Mouse (Mus musculus): Measurements from ENCODE around the gene Nos1. TPM values are rescaled to one million over a fixed set of nuclear protein-coding genes. Genes with fewer than 3 reads are reported as not detected.

Gene Nos1
- polyA plus RNA-seq, 1 experiment from 2014 or later: 7.8 TPM

GRCm38 (mm10) chr5:117844611-117845010 lies 63.8 kb downstream of the Nos1 start:
- WGBS: 20% methylated on average over 1 of the region's 1 CpGs
- peaks cover 25% of the 10 kb centered on the region for H3K4me1 ChIP-seq (replicated peaks; ENCODE audit: control insufficient read depth, insufficient read depth, low read length)
- no peaks in the 10 kb centered on the region for H3K9me3 ChIP-seq (ENCODE audit: control insufficient read depth, low read length)
- H3K4me3 ChIP-seq (replicated peaks; ENCODE audit: low read length): no peak overlapping the region
- H3K36me3 ChIP-seq (ENCODE audit: control insufficient read depth, insufficient read depth): no peaks in the 10 kb centered on the region
- no peak for ATAC-seq
- peaks cover 8% of the 10 kb centered on the region; the same call in 1 of the 2 replicates for H3K27me3 ChIP-seq (replicated peaks; ENCODE audit: control insufficient read depth, insufficient read depth, low read length)
- H3K27ac ChIP-seq (ENCODE audit: low read length): no peak overlapping the region
- no peak overlapping the region for H3K9ac ChIP-seq (replicated peaks; ENCODE audit: low read depth, low read length)
- H3K4me2 ChIP-seq (ENCODE audit: low read length): no peak overlapping the region

GRCm38 (mm10) chr5:117850474-117850873 lies 69.6 kb downstream of the Nos1 start:
- Histone ChIP-seq H3K27me3 (replicated peaks; ENCODE audit: control insufficient read depth, insufficient read depth, low read length) (no peaks in the 10 kb centered on the region), H3K4me1 (replicated peaks; ENCODE audit: control insufficient read depth, insufficient read depth, low read length) (no peaks in the 10 kb centered on the region), H3K4me2 (ENCODE audit: low read length) (no peak overlapping the region), H3K9ac (replicated peaks; ENCODE audit: low read depth, low read length) (no peak overlapping the region), H3K27ac (ENCODE audit: low read length) (no peak overlapping the region), H3K36me3 (ENCODE audit: control insufficient read depth, insufficient read depth) (no peaks in the 10 kb centered on the region), H3K9me3 (ENCODE audit: control insufficient read depth, low read length) (no peaks in the 10 kb centered on the region), H3K4me3 (replicated peaks; ENCODE audit: low read length) (no peak overlapping the region)
- ATAC-seq: no peak
- 81% methylated on average over 12 of the region's 12 CpGs for WGBS

DNA sequence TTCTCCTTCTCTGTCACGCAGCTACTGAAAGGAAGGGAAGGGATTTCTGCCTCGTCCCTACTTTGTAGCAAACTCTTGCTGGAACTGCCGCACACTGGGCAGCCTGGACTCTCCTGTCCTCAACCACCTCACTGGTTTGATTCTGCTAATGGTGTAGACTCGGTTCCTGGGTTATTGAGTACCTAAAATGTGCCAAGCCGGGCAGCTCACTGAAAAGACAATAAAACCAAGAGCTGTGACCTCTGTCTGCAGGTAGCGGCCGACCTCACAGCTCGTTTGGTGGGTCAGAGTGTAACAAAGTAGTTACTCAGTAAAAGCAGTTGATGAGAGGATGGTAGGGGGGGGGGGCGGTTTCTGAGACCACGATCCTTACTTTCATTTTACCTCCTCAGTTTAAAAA lies 72.9 kb downstream of the Nos1 start:
- H3K27me3 ChIP-seq (replicated peaks; ENCODE audit: control insufficient read depth, insufficient read depth, low read length): no peaks in the 10 kb centered on the region
- 68% methylated on average over 10 of the region's 10 CpGs for WGBS
- no peak overlapping the region for H3K9ac ChIP-seq (replicated peaks; ENCODE audit: low read depth, low read length)
- no peaks in the 10 kb centered on the region for H3K9me3 ChIP-seq (ENCODE audit: control insufficient read depth, low read length)
- no peak for ATAC-seq
- H3K4me3 ChIP-seq (replicated peaks; ENCODE audit: low read length): no peak overlapping the region
- H3K27ac ChIP-seq (ENCODE audit: low read length): no peak overlapping the region
- H3K36me3 ChIP-seq (ENCODE audit: control insufficient read depth, insufficient read depth): no peaks in the 10 kb centered on the region
- H3K4me1 ChIP-seq (replicated peaks; ENCODE audit: control insufficient read depth, insufficient read depth, low read length): no peaks in the 10 kb centered on the region
- no peak overlapping the region for H3K4me2 ChIP-seq (ENCODE audit: low read length)

- 10% methylated on average over 12 of the region's 13 CpGs for WGBS
- Histone ChIP-seq H3K27ac (ENCODE audit: low read length) (0 out of 2 replicates have a peak overlapping the region, but pooled peaks have one; percentile 2), H3K9ac (replicated peaks; ENCODE audit: low read depth, low read length) (no peak overlapping the region; the same call in 1 of the 2 replicates)
Measured at GRCm38 (mm10) chr5:117864588-117865300, 83.9 kb downstream of the Nos1 start.

GRCm38 (mm10) chr5:117865876-117866275 lies 85.0 kb downstream of the Nos1 start:
- peaks cover 10% of the 10 kb centered on the region for H3K4me1 ChIP-seq (replicated peaks; ENCODE audit: control insufficient read depth, insufficient read depth, low read length)
- 69% methylated on average over 16 of the region's 16 CpGs for WGBS
- no peaks in the 10 kb centered on the region for H3K36me3 ChIP-seq (ENCODE audit: control insufficient read depth, insufficient read depth)
- H3K9me3 ChIP-seq (ENCODE audit: control insufficient read depth, low read length): no peaks in the 10 kb centered on the region
- no peak overlapping the region for H3K4me3 ChIP-seq (replicated peaks; ENCODE audit: low read length)
- H3K27ac ChIP-seq (ENCODE audit: low read length): no peak overlapping the region
- H3K27me3 ChIP-seq (replicated peaks; ENCODE audit: control insufficient read depth, insufficient read depth, low read length): no peaks in the 10 kb centered on the region
- no peak overlapping the region for H3K9ac ChIP-seq (replicated peaks; ENCODE audit: low read depth, low read length)
- no peak overlapping the region for H3K4me2 ChIP-seq (ENCODE audit: low read length)
- no peak for ATAC-seq

More at GRCm38 (mm10) chr5:117864588-117865300, 83.9 kb downstream of the Nos1 start:
- Histone ChIP-seq H3K4me1 (replicated peaks; ENCODE audit: control insufficient read depth, insufficient read depth, low read length) (peaks cover 10% of the 10 kb centered on the region), H3K4me3 (replicated peaks; ENCODE audit: low read length) (no peak overlapping the region), H3K4me2 (ENCODE audit: low read length) (no peak overlapping the region), H3K9me3 (ENCODE audit: control insufficient read depth, low read length) (no peaks in the 10 kb centered on the region), H3K27me3 (replicated peaks; ENCODE audit: control insufficient read depth, insufficient read depth, low read length) (no peaks in the 10 kb centered on the region), H3K36me3 (ENCODE audit: control insufficient read depth, insufficient read depth) (no peaks in the 10 kb centered on the region)
- peak; percentile 89 for ATAC-seq

DNA sequence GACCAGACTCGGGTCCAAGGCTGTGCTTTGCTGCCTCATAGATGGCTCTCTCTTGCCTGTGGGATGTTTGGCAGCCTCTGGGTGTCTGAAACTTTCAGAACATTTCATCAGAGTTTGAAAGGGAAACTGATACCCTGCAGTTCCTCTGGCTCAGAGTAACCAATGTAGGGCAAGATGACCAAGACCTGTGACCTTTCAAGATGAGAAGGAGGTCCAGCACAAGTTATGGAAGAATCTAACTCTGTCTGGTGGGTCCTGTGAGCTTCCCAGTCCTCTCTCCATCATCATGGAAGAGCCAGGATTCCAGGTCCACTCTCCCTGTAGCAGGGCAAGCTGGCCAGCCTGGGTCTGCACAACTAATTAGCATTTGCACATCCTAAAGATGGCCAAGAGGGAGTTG lies 90.8 kb downstream of the Nos1 start:
- H3K9ac ChIP-seq (replicated peaks; ENCODE audit: low read depth, low read length): no peak overlapping the region
- no peaks in the 10 kb centered on the region for H3K27me3 ChIP-seq (replicated peaks; ENCODE audit: control insufficient read depth, insufficient read depth, low read length)
- no peak overlapping the region for H3K4me2 ChIP-seq (ENCODE audit: low read length)
- H3K4me3 ChIP-seq (replicated peaks; ENCODE audit: low read length): no peak overlapping the region
- no peak overlapping the region for H3K27ac ChIP-seq (ENCODE audit: low read length)
- WGBS: 65% methylated on average over 1 of the region's 1 CpGs
- no peaks in the 10 kb centered on the region for H3K9me3 ChIP-seq (ENCODE audit: control insufficient read depth, low read length)
- H3K4me1 ChIP-seq (replicated peaks; ENCODE audit: control insufficient read depth, insufficient read depth, low read length): peaks cover 5% of the 10 kb centered on the region
- no peak for ATAC-seq
- no peaks in the 10 kb centered on the region for H3K36me3 ChIP-seq (ENCODE audit: control insufficient read depth, insufficient read depth)

- ATAC-seq: 0 out of 2 replicates have a peak, but pooled peaks have one; percentile 33
Measured at GRCm38 (mm10) chr5:117873807-117874206, 93.0 kb downstream of the Nos1 start.

DNA sequence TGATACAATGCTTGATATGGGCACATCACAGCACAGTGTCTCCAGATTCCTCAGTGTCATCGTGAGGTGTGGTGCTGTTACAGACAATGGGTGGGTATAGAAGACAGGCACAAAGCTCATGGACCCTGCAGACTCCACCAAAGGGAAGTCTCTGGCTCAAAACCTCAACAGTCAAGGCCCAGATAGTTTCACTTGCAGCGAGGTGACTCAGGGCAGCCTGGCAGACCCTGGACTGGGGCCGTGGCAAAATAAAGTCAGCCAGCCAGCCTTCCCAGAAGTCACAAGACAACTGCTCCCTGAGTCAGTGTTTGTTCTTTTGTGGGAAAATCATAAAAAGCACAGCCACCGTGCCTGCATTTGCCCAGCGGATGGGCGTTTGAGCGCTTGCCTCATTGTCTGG lies 93.4 kb downstream of the Nos1 start:
- no peak for ATAC-seq
- Histone ChIP-seq H3K4me2 (ENCODE audit: low read length) (no peak overlapping the region), H3K9me3 (ENCODE audit: control insufficient read depth, low read length) (no peaks in the 10 kb centered on the region), H3K27me3 (replicated peaks; ENCODE audit: control insufficient read depth, insufficient read depth, low read length) (no peaks in the 10 kb centered on the region), H3K4me3 (replicated peaks; ENCODE audit: low read length) (no peak overlapping the region), H3K27ac (ENCODE audit: low read length) (no peak overlapping the region), H3K36me3 (ENCODE audit: control insufficient read depth, insufficient read depth) (no peaks in the 10 kb centered on the region), H3K4me1 (replicated peaks; ENCODE audit: control insufficient read depth, insufficient read depth, low read length) (peaks cover 5% of the 10 kb centered on the region), H3K9ac (replicated peaks; ENCODE audit: low read depth, low read length) (no peak overlapping the region)
- WGBS: 68% methylated on average over 7 of the region's 7 CpGs

More at GRCm38 (mm10) chr5:117873807-117874206, 93.0 kb downstream of the Nos1 start:
- H3K27me3 ChIP-seq (replicated peaks; ENCODE audit: control insufficient read depth, insufficient read depth, low read length): no peaks in the 10 kb centered on the region
- H3K36me3 ChIP-seq (ENCODE audit: control insufficient read depth, insufficient read depth): no peaks in the 10 kb centered on the region
- no peak overlapping the region for H3K4me3 ChIP-seq (replicated peaks; ENCODE audit: low read length)
- no peak overlapping the region for H3K27ac ChIP-seq (ENCODE audit: low read length)
- peaks cover 5% of the 10 kb centered on the region for H3K4me1 ChIP-seq (replicated peaks; ENCODE audit: control insufficient read depth, insufficient read depth, low read length)
- H3K4me2 ChIP-seq (ENCODE audit: low read length): no peak overlapping the region
- no peaks in the 10 kb centered on the region for H3K9me3 ChIP-seq (ENCODE audit: control insufficient read depth, low read length)
- 72% methylated on average over 8 of the region's 8 CpGs for WGBS
- no peak overlapping the region for H3K9ac ChIP-seq (replicated peaks; ENCODE audit: low read depth, low read length)

DNA sequence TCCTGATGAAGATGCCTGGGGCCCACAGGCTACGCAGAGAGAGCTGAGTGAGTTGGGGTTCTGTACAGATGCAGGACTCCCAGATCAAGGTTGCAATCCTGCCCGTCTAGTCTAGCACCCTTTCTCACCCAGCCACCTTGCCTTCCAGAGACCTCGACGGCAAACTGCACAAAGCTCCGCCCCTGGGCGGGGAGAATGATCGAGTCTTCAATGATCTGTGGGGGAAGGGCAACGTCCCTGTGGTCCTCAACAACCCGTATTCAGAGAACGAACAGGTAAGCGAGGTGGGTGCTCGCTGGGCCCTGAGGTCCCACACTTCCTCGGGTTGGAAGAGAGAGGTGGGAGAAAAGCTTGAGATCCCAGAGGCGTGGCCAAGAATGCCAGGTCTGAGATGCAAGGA lies 98.3 kb downstream of the Nos1 start:
- H3K4me2 ChIP-seq (ENCODE audit: low read length): no peak overlapping the region
- no peak for ATAC-seq
- WGBS: 43% methylated on average over 14 of the region's 14 CpGs
- H3K27me3 ChIP-seq (replicated peaks; ENCODE audit: control insufficient read depth, insufficient read depth, low read length): no peaks in the 10 kb centered on the region
- H3K36me3 ChIP-seq (ENCODE audit: control insufficient read depth, insufficient read depth): no peaks in the 10 kb centered on the region
- H3K9ac ChIP-seq (replicated peaks; ENCODE audit: low read depth, low read length): no peak overlapping the region
- no peak overlapping the region for H3K4me3 ChIP-seq (replicated peaks; ENCODE audit: low read length)
- no peak overlapping the region for H3K27ac ChIP-seq (ENCODE audit: low read length)
- no peaks in the 10 kb centered on the region for H3K9me3 ChIP-seq (ENCODE audit: control insufficient read depth, low read length)
- peaks cover 3% of the 10 kb centered on the region for H3K4me1 ChIP-seq (replicated peaks; ENCODE audit: control insufficient read depth, insufficient read depth, low read length)

Data from forebrain, embryonic 16.5 days (tissue).